Mouse (Mus musculus) liver, postnatal 0 days (tissue): ENCODE results near the gene 6430571L13Rik.

ENCODE experiments used
- CTCF ChIP-seq: sonication (generic); IDR thresholded peaks from 2 replicates; pipeline ENCODE4 v1.5.1; 2016; ENCODE audit warnings: antibody characterized with exemption, low read depth
- EP300 ChIP-seq: IDR thresholded peaks from 2 replicates; pipeline ENCODE4 v1.6.1; 2016; ENCODE audit warnings: antibody characterized with exemption, low read depth, mild to moderate bottlenecking

DNA sequence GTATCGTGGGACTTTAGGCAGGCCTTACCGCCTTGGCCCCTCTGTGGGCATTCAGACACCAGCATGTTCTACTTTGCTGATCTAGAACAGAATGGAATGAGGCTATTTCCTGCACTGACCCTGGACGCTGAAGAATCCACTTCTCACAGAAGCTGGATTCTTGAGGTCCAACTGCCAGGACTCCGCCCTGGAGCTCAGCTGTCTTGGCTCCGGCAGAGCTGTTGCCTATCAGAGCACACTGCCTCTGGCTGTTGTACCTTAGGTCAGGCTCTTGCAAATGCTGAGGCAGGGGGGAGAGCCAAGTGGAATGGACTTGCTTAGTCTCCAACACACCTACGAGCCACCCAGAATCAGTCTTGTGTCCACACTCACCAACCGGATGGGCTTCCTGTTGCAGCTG is 14.5 kb upstream of the 6430571L13Rik start:
- TF ChIP-seq CTCF, result no peak
- no peak for TF ChIP-seq EP300
